ENCODE assay signal across 15 mouse cellular contexts in genomic region chr16:76591956-76592768, GRCm38 (mm10).
A peak's percentile ranks its signal among the peaks of the same experiment; 100 is the strongest.
DNase-seq lines count a peak whose midpoint lies in the region; ATAC-seq and TF ChIP-seq lines count a peak whose summit lies in the region.
"Had no signal": no experiment of that assay in that cellular context is flagged by ENCODE, and none has a peak within 500 bp of the region (broad histone marks: within the 10 kb centered on the region; RNA-seq: fewer than 3 reads in every experiment).

No protein-coding gene starts in this region.

- no peaks in the 10 kb centered on the region for H3K4me1 ChIP-seq in forebrain, embryonic 13.5 days
- no peaks in the 10 kb centered on the region for H3K4me1 ChIP-seq in forebrain, embryonic 11.5 days (replicated peaks; ENCODE audit: control insufficient read depth, insufficient read depth, low read length)
- peaks cover 9% of the 10 kb centered on the region; the same call in 1 of the 2 replicates for H3K4me1 ChIP-seq in lung, embryonic 16.5 days (replicated peaks; ENCODE audit: control insufficient read depth, insufficient read depth, low read length)
- H3K4me1 ChIP-seq in kidney, adult 2 months (ENCODE audit: control insufficient read depth, insufficient read depth, low read length) = no peaks in the 10 kb centered on the region
- H3K4me1 ChIP-seq in limb, embryonic 15.5 days = peaks cover 10% of the 10 kb centered on the region
- H3K4me1 ChIP-seq: liver, embryonic 15.5 days; midbrain, embryonic 12.5 days; neural tube, embryonic 12.5 days had no signal

- peak; percentile 80; the same call in 1 of the 2 replicates for ATAC-seq in forebrain, embryonic 13.5 days
- no peak for ATAC-seq in forebrain, embryonic 11.5 days (replicated peaks; ENCODE audit: low FRiP score)
- ATAC-seq in lung, embryonic 16.5 days (ENCODE audit: low read depth) = peak; percentile 85
- ATAC-seq in limb, embryonic 15.5 days (ENCODE audit: insufficient number of reproducible peaks, low FRiP score, low TSS enrichment, low read depth) = peak; percentile 10; the same call in 1 of the 2 replicates
- no peak for ATAC-seq in cerebellum, adult (ENCODE audit: insufficient number of reproducible peaks, low FRiP score, low TSS enrichment)

- 85% methylated on average over 4 of the region's 4 CpGs for WGBS in forebrain, embryonic 13.5 days
- 89% methylated on average over 4 of the region's 4 CpGs for WGBS in forebrain, embryonic 11.5 days
- 39% methylated on average over 4 of the region's 4 CpGs for WGBS in lung, embryonic 16.5 days
- WGBS in kidney, adult 2 months = 46% methylated on average over 4 of the region's 4 CpGs
- WGBS in limb, embryonic 15.5 days = 43% methylated on average over 4 of the region's 4 CpGs

- no peaks in the 10 kb centered on the region for H3K9me3 ChIP-seq in forebrain, embryonic 13.5 days (replicated peaks)
- H3K9me3 ChIP-seq in forebrain, embryonic 11.5 days (ENCODE audit: control insufficient read depth, low read length) = no peaks in the 10 kb centered on the region
- no peaks in the 10 kb centered on the region for H3K9me3 ChIP-seq in lung, embryonic 16.5 days (ENCODE audit: control insufficient read depth, low read length)
- no peaks in the 10 kb centered on the region for H3K9me3 ChIP-seq in limb, embryonic 15.5 days
- H3K9me3 ChIP-seq: liver, embryonic 15.5 days; midbrain, embryonic 12.5 days; neural tube, embryonic 12.5 days had no signal

- H3K27me3 ChIP-seq in forebrain, embryonic 13.5 days = no peaks in the 10 kb centered on the region
- no peaks in the 10 kb centered on the region for H3K27me3 ChIP-seq in forebrain, embryonic 11.5 days (ENCODE audit: control insufficient read depth, insufficient read depth, low read length)
- no peaks in the 10 kb centered on the region for H3K27me3 ChIP-seq in lung, embryonic 16.5 days (ENCODE audit: control insufficient read depth, insufficient read depth, low read depth, low read length)
- H3K27me3 ChIP-seq in kidney, adult 2 months (replicated peaks; ENCODE audit: control insufficient read depth, insufficient read depth, low read length) = no peaks in the 10 kb centered on the region
- H3K27me3 ChIP-seq in limb, embryonic 15.5 days = no peaks in the 10 kb centered on the region
- H3K27me3 ChIP-seq: liver, embryonic 15.5 days; midbrain, embryonic 12.5 days; neural tube, embryonic 12.5 days had no signal

- H3K4me2 ChIP-seq in forebrain, embryonic 13.5 days = no peak overlapping the region
- no peak overlapping the region for H3K4me2 ChIP-seq in forebrain, embryonic 11.5 days (ENCODE audit: low read depth, low read length, severe bottlenecking)
- no peak overlapping the region for H3K4me2 ChIP-seq in lung, embryonic 16.5 days (ENCODE audit: low read depth, low read length)
- H3K4me2 ChIP-seq in limb, embryonic 15.5 days = no peak overlapping the region
- H3K4me2 ChIP-seq: heart, embryonic 11.5 days; liver, embryonic 15.5 days; midbrain, embryonic 12.5 days; neural tube, embryonic 12.5 days had no signal

- TF ChIP-seq CTCF in kidney, adult 2 months (conservative IDR thresholded peaks at IDR 0.05; ENCODE audit: insufficient read depth, insufficient read length, low read depth, low read length) = no peak

- TF ChIP-seq POLR2A in kidney, adult 2 months (IDR thresholded peaks at IDR 0.05; ENCODE audit: low read depth, low read length) = no peak

- no peaks in the 10 kb centered on the region for H3K36me3 ChIP-seq in forebrain, embryonic 13.5 days (ENCODE audit: poor library complexity, severe bottlenecking)
- no peaks in the 10 kb centered on the region for H3K36me3 ChIP-seq in forebrain, embryonic 11.5 days (ENCODE audit: control insufficient read depth, insufficient read depth, low read length)
- H3K36me3 ChIP-seq in lung, embryonic 16.5 days (ENCODE audit: control insufficient read depth, insufficient read depth, low read length) = no peaks in the 10 kb centered on the region
- H3K36me3 ChIP-seq in kidney, adult 2 months (ENCODE audit: control insufficient read depth, insufficient read depth, low read length) = no peaks in the 10 kb centered on the region
- no peaks in the 10 kb centered on the region for H3K36me3 ChIP-seq in limb, embryonic 15.5 days
- H3K36me3 ChIP-seq: liver, embryonic 15.5 days; midbrain, embryonic 12.5 days; neural tube, embryonic 12.5 days had no signal

- DNase-seq in forebrain, embryonic 11.5 days (ENCODE audit: low spot score) = no peak
- DNase-seq in lung, postnatal 14 days = no peak
- DNase-seq in kidney, adult 2 months = peak; percentile 61
- DNase-seq in urinary bladder, postnatal 36 days (ENCODE audit: low spot score in 2 of 2) = no peak
- DNase-seq: adrenal gland, postnatal 25 days; cerebellum, adult 2 months had no signal

- H3K27ac ChIP-seq in forebrain, embryonic 13.5 days = no peak overlapping the region
- H3K27ac ChIP-seq in forebrain, embryonic 11.5 days (ENCODE audit: low read depth, low read length) = no peak overlapping the region
- 0 out of 2 replicates have a peak overlapping the region, but pooled peaks have one; percentile 12 for H3K27ac ChIP-seq in lung, embryonic 16.5 days (ENCODE audit: low read length)
- no peak overlapping the region for H3K27ac ChIP-seq in kidney, adult 2 months (ENCODE audit: insufficient read depth, low read depth, low read length)
- no peak overlapping the region; the same call in 1 of the 2 replicates for H3K27ac ChIP-seq in limb, embryonic 15.5 days
- H3K27ac ChIP-seq: liver, embryonic 15.5 days; midbrain, embryonic 12.5 days; neural tube, embryonic 12.5 days had no signal

- no peak overlapping the region for H3K9ac ChIP-seq in forebrain, embryonic 13.5 days
- H3K9ac ChIP-seq in forebrain, embryonic 11.5 days (ENCODE audit: low read length) = no peak overlapping the region
- no peak overlapping the region for H3K9ac ChIP-seq in lung, embryonic 16.5 days (ENCODE audit: low read length)
- H3K9ac ChIP-seq in limb, embryonic 15.5 days = no peak overlapping the region
- H3K9ac ChIP-seq: liver, embryonic 15.5 days; midbrain, embryonic 12.5 days; neural tube, embryonic 12.5 days had no signal

- no peak overlapping the region for H3K4me3 ChIP-seq in forebrain, embryonic 13.5 days
- no peak overlapping the region for H3K4me3 ChIP-seq in forebrain, embryonic 11.5 days (ENCODE audit: low read depth, low read length)
- H3K4me3 ChIP-seq in lung, embryonic 16.5 days (ENCODE audit: low read length) = no peak overlapping the region
- no peak overlapping the region for H3K4me3 ChIP-seq in kidney, adult 2 months (ENCODE audit: insufficient read depth, low read depth, low read length)
- no peak overlapping the region for H3K4me3 ChIP-seq in limb, embryonic 15.5 days
- H3K4me3 ChIP-seq: erythroblast, embryonic 14.5 days; liver, embryonic 15.5 days; midbrain, embryonic 12.5 days; neural tube, embryonic 12.5 days had no signal

Comparison
In these comparisons a context has a peak if more than half of its experiments do, and no peak if none do; other contexts are left out.
1. ATAC-seq: peak in forebrain, embryonic 13.5 days (single experiment), lung, embryonic 16.5 days (single experiment) and limb, embryonic 15.5 days (single experiment); none in forebrain, embryonic 11.5 days (single experiment) and cerebellum, adult (single experiment).